Mouse (Mus musculus) stomach, postnatal 0 days (tissue): ENCODE measurements around the gene Med12l.

Experiments
- CTCF ChIP-seq: IDR thresholded peaks from 2 replicates; pipeline ENCODE4 v1.5.1; 2016; ENCODE audit warnings: antibody characterized with exemption, low read depth, mild to moderate bottlenecking, moderate library complexity
- EP300 ChIP-seq: optimal IDR thresholded peaks from 2 replicates; pipeline ENCODE3; 2016; ENCODE audit warnings: antibody characterized with exemption

DNA sequence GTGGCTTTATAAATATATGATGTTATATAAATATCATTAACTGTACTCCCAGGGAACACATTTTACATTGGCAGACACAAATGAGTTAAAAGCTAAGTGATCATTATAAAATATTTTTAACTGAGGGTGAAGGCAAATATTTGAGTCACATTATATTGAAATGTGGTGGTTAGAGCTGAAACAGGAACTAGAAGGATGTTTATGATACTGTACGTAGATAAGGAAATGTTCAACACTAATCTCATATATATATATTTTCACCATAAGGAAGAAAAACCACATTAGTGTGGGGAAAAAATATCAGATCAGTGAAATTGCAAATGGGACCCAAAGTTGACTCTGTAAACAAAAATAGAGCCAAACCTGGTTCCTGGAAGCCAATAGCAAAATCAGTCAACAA is 154.8 kb downstream of the Med12l start:
- TF ChIP-seq CTCF (no peak), EP300 (no peak)
